Mouse (Mus musculus): ENCODE measurements around the gene Cd68. TPM values are rescaled to one million over a fixed set of nuclear protein-coding genes. Genes with fewer than 3 reads are reported as not detected.
A peak's percentile ranks its signal among the peaks of the same experiment; 100 is the strongest.
"Not testable (repeated sequence)": the region's sequence is repeated elsewhere in the genome, so short reads cannot be mapped to it uniquely, and the experiment has no call there.

Gene Cd68
- polyA plus RNA-seq, 1 experiment from 2014 or later = 15.0 TPM

- H3K9ac ChIP-seq = peak overlapping the region; percentile 31; the same call in 1 of the 2 replicates
- H3K4me2 ChIP-seq = peak overlapping the region; percentile 86
- H3K9me3 ChIP-seq (replicated peaks) = no peaks in the 10 kb centered on the region
- WGBS (ENCODE audit: insufficient replicate concordance) = 82% methylated on average over 3 of the region's 3 CpGs
- H3K36me3 ChIP-seq = peaks cover 39% of the 10 kb centered on the region
- H3K4me1 ChIP-seq = peaks cover 45% of the 10 kb centered on the region
- H3K27me3 ChIP-seq (replicated peaks) = no peaks in the 10 kb centered on the region
- H3K27ac ChIP-seq = peak overlapping the region; percentile 40; the same call in 1 of the 2 replicates
- no peak for ATAC-seq
- no peak overlapping the region for H3K4me3 ChIP-seq
These were observed 30.5 kb downstream of the Cd68 start for GRCm38 (mm10) chr11:69635471-69635870.

DNA sequence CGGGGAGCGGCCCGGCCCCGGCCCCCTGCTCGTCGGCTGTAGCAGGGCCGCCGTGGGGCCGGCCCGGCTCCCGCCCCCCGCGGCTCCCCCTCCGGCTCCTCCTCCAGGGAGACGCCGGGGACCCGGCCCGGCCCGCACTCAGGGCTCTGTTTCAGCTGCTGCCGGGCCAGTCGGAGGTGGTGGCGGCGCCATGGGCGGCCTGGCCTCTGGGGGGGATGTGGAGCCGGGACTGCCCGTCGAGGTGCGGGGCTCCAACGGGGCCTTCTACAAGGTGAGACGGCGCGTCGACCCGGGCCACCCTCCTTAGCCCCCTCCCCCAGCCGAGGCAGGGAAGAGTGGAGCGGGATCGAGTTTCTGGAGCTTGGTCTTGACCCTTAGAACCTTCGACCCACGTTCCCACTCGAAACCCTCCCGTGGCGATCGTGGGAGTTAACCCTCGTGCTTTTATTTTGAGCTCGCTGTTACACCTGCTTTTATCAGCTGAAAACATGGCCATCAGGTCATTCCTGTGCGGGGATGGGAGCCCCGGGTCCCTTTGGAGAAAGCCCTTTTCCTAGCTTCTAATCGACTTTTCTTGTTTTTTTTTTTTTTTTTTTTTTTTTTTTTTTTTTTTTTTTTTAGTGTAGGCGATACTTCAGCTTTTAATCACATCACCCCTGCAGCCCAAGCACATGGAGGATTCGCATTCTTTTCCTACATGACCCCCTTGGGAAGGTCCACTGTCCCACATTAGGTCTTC, 32.7 kb downstream of the Cd68 start:
- Histone ChIP-seq H3K4me1 (peaks cover 48% of the 10 kb centered on the region), H3K4me2 (peak overlapping the region; percentile 86), H3K27ac (peak overlapping the region; percentile 98), H3K9me3 (replicated peaks) (no peaks in the 10 kb centered on the region), H3K27me3 (replicated peaks) (no peaks in the 10 kb centered on the region), H3K36me3 (peaks cover 22% of the 10 kb centered on the region), H3K9ac (peak overlapping the region; percentile 99), H3K4me3 (peak overlapping the region; percentile 98)
- under 1% methylated on average over 42 of the region's 50 CpGs for WGBS (ENCODE audit: insufficient replicate concordance)
- peak; percentile 60 for ATAC-seq

DNA sequence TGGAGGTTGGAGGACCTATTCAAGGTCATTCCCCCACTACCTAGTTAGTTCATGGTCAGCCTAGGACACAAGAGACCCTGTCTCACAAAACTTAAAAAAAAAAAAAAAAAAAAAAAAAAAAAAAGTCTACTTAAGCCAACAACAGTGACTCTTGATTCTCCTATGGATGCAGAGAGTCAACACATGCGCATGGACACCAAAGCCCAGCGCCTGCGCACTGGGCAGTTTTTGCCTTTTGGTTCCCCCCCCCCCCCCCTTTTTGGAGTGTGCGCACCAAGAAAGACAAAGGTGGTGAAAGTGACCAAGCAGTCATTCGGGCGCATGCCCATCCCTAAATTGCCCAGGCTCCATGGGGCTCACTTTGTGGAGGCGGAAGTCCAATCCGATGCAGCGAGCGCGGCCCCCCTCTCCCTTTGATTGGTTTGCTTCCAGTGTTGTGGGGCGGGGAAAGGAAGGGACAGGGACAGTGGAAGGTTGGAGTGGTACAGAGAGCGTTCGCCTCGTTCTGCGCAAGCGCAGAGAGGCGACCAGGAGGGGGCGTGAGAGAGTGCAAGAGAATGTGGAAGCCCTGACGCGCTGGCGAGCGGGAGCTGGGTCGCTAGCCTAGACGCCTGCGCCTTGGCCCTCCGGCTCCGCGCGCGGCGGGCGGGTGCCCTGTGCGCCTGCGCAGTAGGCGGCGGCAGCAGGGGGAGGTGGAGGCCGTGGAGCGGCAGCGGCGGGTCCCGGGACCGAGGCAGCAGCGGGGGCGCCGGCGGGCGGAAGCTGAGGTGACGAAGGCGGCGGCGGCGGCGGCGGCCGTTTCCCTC, 33.5 kb downstream of the Cd68 start, which contains the start of gene Fxr2:
Gene Fxr2, plus strand, starts transcription at position 707 of the 806 bp plus-strand sequence.
- Histone ChIP-seq H3K4me1 (peaks cover 48% of the 10 kb centered on the region), H3K9me3 (replicated peaks) (no peaks in the 10 kb centered on the region), H3K27ac (peak within 1 kb of the TSS; percentile 98), H3K4me2 (peak within 1 kb of the TSS; percentile 86), H3K36me3 (peaks cover 14% of the 10 kb centered on the region), H3K27me3 (replicated peaks) (no peaks in the 10 kb centered on the region), H3K4me3 (peak within 1 kb of the TSS; percentile 98), H3K9ac (peak within 1 kb of the TSS; percentile 99)
- peak; percentile 95 for ATAC-seq
- WGBS (ENCODE audit: insufficient replicate concordance) = under 1% methylated on average over 48 of the region's 56 CpGs

GRCm38 (mm10) chr11:69629802-69630201, 36.2 kb downstream of the Cd68 start:
- no peak overlapping the region for H3K27ac ChIP-seq
- H3K4me2 ChIP-seq = no peak overlapping the region
- H3K4me3 ChIP-seq = no peak overlapping the region
- no peaks in the 10 kb centered on the region for H3K9me3 ChIP-seq (replicated peaks)
- no peaks in the 10 kb centered on the region for H3K27me3 ChIP-seq (replicated peaks)
- WGBS (ENCODE audit: insufficient replicate concordance) = 63% methylated on average over 1 of the region's 1 CpGs
- peaks cover 26% of the 10 kb centered on the region for H3K4me1 ChIP-seq
- H3K9ac ChIP-seq = no peak overlapping the region
- ATAC-seq = no peak
- no peaks in the 10 kb centered on the region for H3K36me3 ChIP-seq

DNA sequence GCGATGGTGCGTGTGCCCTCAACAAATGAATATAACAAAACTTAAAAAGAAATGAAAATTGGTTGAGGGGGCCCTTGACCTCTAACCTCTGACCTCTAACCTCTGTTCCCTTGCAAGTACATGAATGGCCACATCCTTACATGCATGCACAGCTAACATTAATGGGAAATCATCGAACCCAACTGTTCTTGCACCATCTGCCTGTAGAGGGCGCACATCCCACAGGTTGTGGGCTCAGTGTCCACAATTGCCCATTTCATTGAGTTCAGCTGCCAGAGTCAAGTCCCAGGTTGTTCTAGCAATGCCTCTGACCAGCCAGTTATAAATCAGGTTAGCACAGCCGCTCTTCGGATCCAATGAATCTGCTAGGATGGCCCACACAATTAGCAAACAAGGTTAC, 37.7 kb downstream of the Cd68 start:
- peaks cover 16% of the 10 kb centered on the region for H3K4me1 ChIP-seq
- no peaks in the 10 kb centered on the region for H3K36me3 ChIP-seq
- H3K4me2 ChIP-seq = no peak overlapping the region
- no peak overlapping the region for H3K4me3 ChIP-seq
- ATAC-seq = no peak
- H3K27ac ChIP-seq = no peak overlapping the region
- no peaks in the 10 kb centered on the region for H3K27me3 ChIP-seq (replicated peaks)
- no peaks in the 10 kb centered on the region for H3K9me3 ChIP-seq (replicated peaks)
- 31% methylated on average over 6 of the region's 6 CpGs for WGBS (ENCODE audit: insufficient replicate concordance)
- no peak overlapping the region for H3K9ac ChIP-seq

GRCm38 (mm10) chr11:69624339-69624738, 41.6 kb downstream of the Cd68 start:
- peaks cover 41% of the 10 kb centered on the region for H3K4me1 ChIP-seq

DNA sequence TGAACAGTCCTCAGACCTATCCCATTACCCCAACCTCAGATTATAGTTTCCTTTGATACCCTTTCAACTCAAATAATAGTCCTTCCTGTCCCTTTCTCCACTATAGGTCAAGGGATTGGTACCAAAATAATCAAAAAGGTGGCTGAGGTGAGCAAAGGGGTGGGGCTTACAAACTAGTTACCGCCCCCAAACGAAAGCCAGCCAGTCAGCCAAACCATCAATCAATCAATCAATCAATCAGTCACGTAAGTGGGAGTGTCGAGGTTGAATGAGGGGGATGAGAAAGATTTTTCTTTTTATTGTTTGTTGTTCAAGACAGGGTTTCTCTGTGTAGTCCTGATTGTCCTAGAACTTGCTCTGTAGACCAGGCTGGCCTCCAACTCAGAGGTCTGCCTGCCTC, 42.9 kb downstream of the Cd68 start:
- no peak for ATAC-seq
- H3K4me3 ChIP-seq = 0 out of 2 replicates have a peak overlapping the region, but pooled peaks have one; percentile 62
- no peaks in the 10 kb centered on the region for H3K9me3 ChIP-seq (replicated peaks)
- no peak overlapping the region for H3K27ac ChIP-seq
- H3K9ac ChIP-seq = no peak overlapping the region
- peaks cover 42% of the 10 kb centered on the region for H3K4me1 ChIP-seq
- H3K27me3 ChIP-seq (replicated peaks) = peaks cover under 1% of the 10 kb centered on the region; the same call in 1 of the 2 replicates
- H3K4me2 ChIP-seq = peak overlapping the region; percentile 77
- WGBS (ENCODE audit: insufficient replicate concordance) = 65% methylated on average over 4 of the region's 4 CpGs
- H3K36me3 ChIP-seq = no peaks in the 10 kb centered on the region

More at GRCm38 (mm10) chr11:69624339-69624738, 41.6 kb downstream of the Cd68 start:
- not testable (repeated sequence) for H3K36me3 ChIP-seq; H3K4me2 ChIP-seq; ATAC-seq; H3K27me3 ChIP-seq (replicated peaks); H3K27ac ChIP-seq; H3K4me3 ChIP-seq; H3K9ac ChIP-seq; H3K9me3 ChIP-seq (replicated peaks)
- 73% methylated on average over 2 of the region's 2 CpGs for WGBS (ENCODE audit: insufficient replicate concordance)

GRCm38 (mm10) chr11:69622406-69622805, 43.5 kb downstream of the Cd68 start:
- peak overlapping the region; percentile 51 for H3K27ac ChIP-seq
- H3K36me3 ChIP-seq = no peaks in the 10 kb centered on the region
- H3K9me3 ChIP-seq (replicated peaks) = no peaks in the 10 kb centered on the region

GRCm38 (mm10) chr11:69621571-69622268, 44.2 kb downstream of the Cd68 start, which contains the start of gene Sat2:
Gene Sat2, plus strand, starts transcription at chr11:69622024.
- ATAC-seq = peak; percentile 59; the same call in 1 of the 2 replicates
- WGBS (ENCODE audit: insufficient replicate concordance) = 4% methylated on average over 20 of the region's 20 CpGs
- peaks cover 51% of the 10 kb centered on the region for H3K4me1 ChIP-seq

More at GRCm38 (mm10) chr11:69622406-69622805, 43.5 kb downstream of the Cd68 start:
- peak overlapping the region; percentile 62 for H3K4me3 ChIP-seq
- H3K4me1 ChIP-seq = peaks cover 48% of the 10 kb centered on the region
- H3K4me2 ChIP-seq = peak overlapping the region; percentile 77
- H3K9ac ChIP-seq = peak overlapping the region; percentile 70
- WGBS (ENCODE audit: insufficient replicate concordance) = 45% methylated on average over 6 of the region's 6 CpGs
- no peak for ATAC-seq
- H3K27me3 ChIP-seq (replicated peaks) = peaks cover 4% of the 10 kb centered on the region; the same call in 1 of the 2 replicates

DNA sequence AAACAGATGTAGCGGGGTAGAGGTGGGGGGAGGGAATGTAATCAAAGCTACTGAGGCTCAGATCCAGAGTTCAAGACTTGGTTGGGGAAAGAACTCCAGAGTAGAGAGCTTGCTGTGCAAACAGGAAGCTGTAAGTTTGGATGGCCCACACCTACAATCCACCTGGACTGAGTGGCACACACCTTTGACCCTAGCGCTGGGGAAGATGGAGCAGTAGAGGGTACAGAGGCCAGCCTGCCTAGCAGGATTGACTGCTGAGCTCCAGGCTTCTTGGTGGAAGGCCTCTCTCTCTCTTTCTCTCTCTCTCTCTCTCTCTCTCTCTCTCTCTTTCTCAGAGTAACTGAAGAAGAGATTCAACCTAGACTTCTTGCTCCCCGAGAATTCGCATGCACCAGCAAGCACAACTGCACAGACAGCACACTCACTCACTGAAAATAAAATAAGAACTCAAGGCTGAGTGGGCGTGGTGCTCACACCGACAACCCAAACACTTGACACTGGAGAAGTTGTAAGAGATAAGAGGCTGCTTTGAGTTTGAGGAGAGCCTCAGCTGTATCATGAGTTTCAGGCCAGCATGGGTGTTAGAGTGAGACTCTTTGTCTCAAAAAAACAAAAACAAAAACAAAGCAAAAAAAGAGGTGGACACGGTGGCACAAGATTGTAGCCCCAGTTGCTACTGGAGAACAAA, 45.4 kb downstream of the Cd68 start:
- Histone ChIP-seq H3K27me3 (replicated peaks) (peaks cover 20% of the 10 kb centered on the region), H3K9me3 (replicated peaks) (no peaks in the 10 kb centered on the region), H3K4me2 (peak overlapping the region; percentile 77), H3K4me1 (peaks cover 54% of the 10 kb centered on the region), H3K4me3 (no peak overlapping the region), H3K36me3 (no peaks in the 10 kb centered on the region), H3K9ac (peak overlapping the region; percentile 70; the same call in 1 of the 2 replicates), H3K27ac (peak overlapping the region; percentile 81)
- peak; percentile 65 for ATAC-seq
- WGBS (ENCODE audit: insufficient replicate concordance) = 49% methylated on average over 7 of the region's 7 CpGs

More at GRCm38 (mm10) chr11:69621571-69622268, 44.2 kb downstream of the Cd68 start, which contains the start of gene Sat2:
- peak within 1 kb of the TSS; percentile 81 for H3K27ac ChIP-seq
- peak within 1 kb of the TSS; percentile 77 for H3K4me2 ChIP-seq
- H3K9ac ChIP-seq = peak within 1 kb of the TSS; percentile 70
- H3K36me3 ChIP-seq = no peaks in the 10 kb centered on the region
- H3K27me3 ChIP-seq (replicated peaks) = peaks cover 10% of the 10 kb centered on the region
- H3K4me3 ChIP-seq = peak within 1 kb of the TSS; percentile 62
- H3K9me3 ChIP-seq (replicated peaks) = no peaks in the 10 kb centered on the region

DNA sequence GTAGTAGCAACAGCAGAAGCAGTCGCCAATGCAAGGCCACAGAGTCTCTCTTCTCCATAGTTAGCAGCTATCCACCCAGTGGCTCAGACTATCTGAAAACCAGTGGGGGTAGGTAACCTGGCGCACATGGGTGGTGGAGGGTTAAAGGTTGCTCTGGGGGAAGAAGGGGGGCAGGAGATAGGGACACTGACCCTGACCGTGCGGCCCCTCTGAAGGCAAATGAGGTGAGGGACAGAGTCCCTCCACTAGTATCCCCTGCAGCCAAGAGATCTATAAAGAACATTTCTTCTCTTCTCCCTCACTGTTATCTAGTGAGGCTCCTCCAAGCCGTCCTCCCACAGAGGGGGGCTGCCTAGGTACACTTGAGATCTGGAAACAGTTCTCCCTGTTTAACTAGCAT, 48.1 kb downstream of the Cd68 start, which contains the start of gene Shbg:
Gene Shbg, minus strand, starts transcription at position 101 of the 400 bp plus-strand sequence.
- Histone ChIP-seq H3K9me3 (replicated peaks) (no peaks in the 10 kb centered on the region), H3K27me3 (replicated peaks) (peaks cover 30% of the 10 kb centered on the region), H3K9ac (0 out of 2 replicates have a peak within 1 kb of the TSS, but pooled peaks have one; percentile 22), H3K36me3 (no peaks in the 10 kb centered on the region), H3K4me1 (peaks cover 65% of the 10 kb centered on the region), H3K4me3 (peak within 1 kb of the TSS; percentile 6; the same call in 1 of the 2 replicates), H3K4me2 (peak within 1 kb of the TSS; percentile 43), H3K27ac (peak within 1 kb of the TSS; percentile 58)
- ATAC-seq = peak; percentile 33
- 36% methylated on average over 5 of the region's 5 CpGs for WGBS (ENCODE audit: insufficient replicate concordance)

Measured in liver, embryonic 12.5 days (tissue).